Mouse (Mus musculus): ENCODE measurements at regions not wholly inside any gene's neighbourhood (a gene's known extent, or its start where the extent isn't known, plus 50 kb on each side); places are given as distances from the start of the nearest gene placed in this dataset.
"Not testable (repeated sequence)": the region's sequence is repeated elsewhere in the genome, so short reads cannot be mapped to it uniquely, and the experiment has no call there.

DNA sequence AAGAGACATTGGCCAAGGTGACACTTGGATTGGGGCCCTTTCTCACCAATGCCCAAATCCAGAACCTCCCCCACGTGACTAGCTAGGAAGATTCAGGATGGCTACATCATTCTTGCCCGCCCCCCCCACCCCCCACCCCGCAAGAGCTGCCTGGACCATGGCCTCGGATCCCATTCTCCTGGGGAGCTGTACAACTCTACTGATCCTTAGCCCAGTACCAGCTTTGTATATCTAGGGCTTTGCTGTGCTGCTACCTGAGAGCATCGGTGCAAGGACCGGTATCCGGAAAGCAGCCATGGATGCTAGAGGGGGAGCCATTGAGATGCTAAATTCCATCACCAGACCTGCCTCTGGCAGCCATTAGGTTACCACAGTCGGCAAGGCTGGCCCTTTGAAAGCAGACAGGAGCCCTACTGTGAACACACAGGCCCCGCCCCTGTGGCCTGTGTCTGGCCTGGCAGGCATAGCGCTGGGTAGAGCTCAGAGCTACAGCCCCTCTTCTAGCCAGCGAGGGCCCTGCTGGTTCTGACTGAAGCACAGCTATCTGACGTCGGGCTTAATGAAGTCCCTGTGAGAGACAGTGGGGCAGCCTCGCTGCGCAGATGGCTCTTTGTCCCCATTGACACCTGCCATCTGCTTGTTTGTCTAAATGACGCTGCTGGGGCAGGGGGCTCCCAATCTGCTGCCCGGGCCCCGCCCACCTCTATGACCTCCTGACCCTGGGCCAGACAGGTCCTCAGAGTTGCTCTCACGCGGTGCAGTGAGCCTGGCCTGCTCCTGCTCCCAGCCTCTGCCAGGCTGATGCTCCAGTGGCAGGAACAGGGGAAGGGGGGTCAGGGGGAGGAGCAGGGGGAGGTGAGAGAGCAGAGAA lies 128.9 kb downstream of the Dll1 start:
- DNase-seq, result no peak

DNA sequence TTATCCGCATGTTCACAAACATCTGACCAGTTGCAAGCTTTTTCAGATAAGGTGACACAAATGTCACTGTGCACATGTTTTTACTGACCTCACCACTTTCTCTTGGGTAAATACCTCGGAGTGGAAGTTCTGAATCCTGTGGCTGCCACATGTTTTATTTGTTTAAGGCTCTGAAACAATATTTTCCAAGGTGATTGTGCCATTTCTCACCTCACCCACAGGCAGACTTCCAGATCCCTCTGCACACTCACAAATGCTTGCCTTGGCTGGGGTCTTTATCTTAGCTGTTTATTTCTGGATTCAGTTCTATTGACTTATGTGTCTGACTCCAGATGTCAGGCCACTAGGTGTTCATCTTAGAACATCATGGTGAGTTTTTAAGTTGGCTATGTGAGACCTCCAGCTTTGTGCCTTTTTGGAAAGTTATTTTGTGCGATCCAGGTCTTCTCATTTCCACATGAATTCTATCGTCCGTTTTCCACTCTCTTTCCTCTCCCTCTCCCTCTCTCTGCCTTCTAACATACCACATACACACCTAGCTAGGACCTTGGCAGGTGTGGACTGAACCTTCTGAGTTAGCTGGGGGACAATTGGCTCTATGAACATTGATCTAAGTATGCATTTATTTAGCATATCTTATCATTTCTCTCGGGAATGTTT lies 133.6 kb downstream of the Dll1 start:
- DNase-seq, result no peak

DNA sequence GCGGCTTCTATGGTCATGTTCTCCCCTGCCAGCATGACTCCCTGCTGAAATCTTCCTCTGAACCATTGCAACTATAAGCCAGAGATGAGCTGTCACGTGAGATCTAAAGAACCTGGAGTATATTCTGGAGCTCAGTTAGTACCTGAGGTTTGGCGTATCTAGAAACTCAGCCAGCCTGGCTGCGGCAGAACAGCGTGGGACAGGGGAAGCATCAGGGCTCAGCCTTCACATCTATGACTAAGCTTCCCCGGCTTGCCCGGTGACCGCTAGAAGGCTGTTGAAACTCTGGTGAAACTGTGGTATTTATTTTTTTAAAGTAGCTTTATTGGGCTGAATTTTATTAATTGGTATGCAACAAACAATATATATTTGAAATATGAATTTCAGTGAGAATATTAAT lies 134.3 kb downstream of the Dll1 start:
- no peak for DNase-seq

- DNase-seq, result no peak
These were observed 135.2 kb downstream of the Dll1 start for GRCm38 (mm10) chr17:15241491-15241890.

GRCm38 (mm10) chr17:15240641-15241040 lies 136.0 kb downstream of the Dll1 start:
- DNase-seq, result not testable (repeated sequence)

- DNase-seq, result no peak
These were observed 136.7 kb downstream of the Dll1 start for GRCm38 (mm10) chr17:15240011-15240410.

DNA sequence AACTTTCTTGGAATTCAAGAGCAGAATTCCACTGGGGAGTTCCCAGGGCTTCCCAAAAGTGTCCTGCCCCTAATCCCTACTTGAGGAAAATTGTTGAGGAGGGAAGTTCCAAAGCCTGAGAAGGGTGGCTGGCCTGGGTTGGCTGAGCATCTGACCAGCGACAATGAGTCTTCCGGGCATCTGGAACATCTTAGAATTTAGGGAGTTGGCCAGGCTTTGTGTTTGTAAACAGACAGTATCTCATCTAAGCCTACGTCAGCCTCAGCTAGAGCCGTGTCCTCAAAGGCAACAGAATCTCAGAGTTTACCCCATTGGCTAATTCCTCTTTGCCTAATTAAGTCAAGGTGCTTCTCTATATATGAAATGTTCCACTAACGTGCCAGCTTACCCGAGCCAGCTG lies 141.6 kb downstream of the Dll1 start:
- DNase-seq, result no peak

- no peak for DNase-seq
These were observed 145.5 kb downstream of the Dll1 start for GRCm38 (mm10) chr17:15231175-15231574.

DNA sequence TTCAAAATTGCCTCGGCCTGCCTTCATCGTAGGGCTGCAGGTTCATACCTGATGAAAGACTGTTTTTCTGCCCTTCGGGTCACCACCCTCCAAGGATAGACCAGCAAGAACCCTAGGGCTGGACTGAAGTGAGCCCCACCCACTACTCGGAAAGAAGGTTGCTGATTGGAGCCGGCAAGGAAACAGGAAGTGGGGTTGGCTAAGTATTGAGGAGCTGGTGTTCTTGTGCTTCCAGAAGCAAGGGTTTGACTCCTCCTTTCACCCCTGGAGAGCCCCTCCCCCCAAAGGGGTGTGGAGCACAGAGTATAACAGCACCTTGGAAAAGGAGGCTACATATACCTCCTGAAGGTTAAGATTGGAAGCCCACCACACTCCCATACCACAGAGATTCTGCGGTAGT lies 147.5 kb downstream of the Dll1 start:
- DNase-seq, result no peak

DNA sequence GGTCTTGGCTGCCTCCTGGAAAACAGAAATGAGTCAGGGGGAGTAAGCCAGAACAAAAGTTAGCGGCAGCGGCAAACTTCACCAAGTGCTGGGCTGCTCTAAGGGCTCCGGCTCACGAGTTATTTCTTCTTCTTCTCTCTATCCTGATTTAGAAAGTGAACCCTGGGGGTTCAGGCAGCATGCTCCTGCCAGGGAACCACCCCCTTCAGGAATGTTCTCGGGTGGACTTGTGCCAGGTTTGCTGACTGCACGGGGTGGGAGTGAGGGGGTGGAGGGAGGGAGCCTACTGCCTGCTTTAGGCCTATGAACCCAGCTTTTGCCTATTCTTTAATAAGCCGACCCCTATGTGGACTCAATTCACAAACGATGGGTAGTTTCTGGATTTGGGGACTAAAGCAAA lies 148.6 kb downstream of the Dll1 start:
- no peak for DNase-seq

- no peak for DNase-seq
These were observed 152.8 kb downstream of the Dll1 start for GRCm38 (mm10) chr17:15223826-15224225.

DNA sequence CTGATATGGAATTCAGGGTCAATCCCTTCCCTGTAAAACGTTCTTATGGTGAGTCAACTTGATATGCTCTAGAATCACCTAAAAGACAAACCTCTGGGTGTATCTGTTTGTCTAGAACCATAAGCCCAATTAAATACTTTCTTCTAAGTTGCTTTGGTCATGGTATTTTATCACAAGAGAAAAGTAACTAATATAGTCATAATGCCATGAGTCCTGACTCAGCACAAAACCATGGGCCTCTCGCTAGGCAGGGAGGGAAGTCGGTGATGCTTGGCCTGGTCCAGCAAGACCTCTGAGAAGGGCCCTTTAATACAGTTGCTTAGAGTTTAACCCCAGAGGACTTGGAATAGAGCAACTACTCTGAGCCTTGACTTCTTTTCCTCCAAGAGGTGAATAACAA lies 153.7 kb downstream of the Dll1 start:
- no peak for DNase-seq

DNA sequence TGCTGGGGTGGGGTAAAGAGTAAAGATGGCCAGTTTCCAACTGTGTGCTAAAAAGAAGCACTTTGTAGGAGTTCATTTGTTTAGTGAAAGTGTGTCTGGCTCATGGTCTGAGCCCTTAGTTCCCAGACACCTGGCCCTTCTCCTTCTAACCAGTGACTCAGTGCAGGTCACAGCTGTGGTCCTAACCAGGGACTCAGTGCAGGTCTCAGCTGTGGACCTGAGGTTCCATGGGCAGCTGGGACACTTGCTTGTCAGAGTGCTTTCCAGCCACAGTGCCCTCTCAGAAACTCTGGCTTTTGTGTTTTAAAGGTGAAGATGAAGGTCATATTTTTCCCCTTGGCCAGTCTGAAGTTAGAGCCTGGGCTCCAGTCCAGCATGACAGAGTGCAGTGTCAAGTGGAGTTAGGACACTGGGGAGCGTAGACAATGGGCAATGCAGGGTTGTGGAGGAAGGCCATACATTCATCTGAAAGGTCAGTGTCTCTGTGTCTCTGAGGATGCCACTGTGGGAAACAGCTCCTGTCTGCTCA lies 162.5 kb downstream of the Dll1 start:
- DNase-seq, result no peak

GRCm38 (mm10) chr17:15208808-15209173 lies 167.5 kb upstream of the Gm3448 start:
- DNase-seq, result no peak

GRCm38 (mm10) chr17:15208030-15208807 lies 166.9 kb upstream of the Gm3448 start:
- peak; percentile 74 for DNase-seq

DNA sequence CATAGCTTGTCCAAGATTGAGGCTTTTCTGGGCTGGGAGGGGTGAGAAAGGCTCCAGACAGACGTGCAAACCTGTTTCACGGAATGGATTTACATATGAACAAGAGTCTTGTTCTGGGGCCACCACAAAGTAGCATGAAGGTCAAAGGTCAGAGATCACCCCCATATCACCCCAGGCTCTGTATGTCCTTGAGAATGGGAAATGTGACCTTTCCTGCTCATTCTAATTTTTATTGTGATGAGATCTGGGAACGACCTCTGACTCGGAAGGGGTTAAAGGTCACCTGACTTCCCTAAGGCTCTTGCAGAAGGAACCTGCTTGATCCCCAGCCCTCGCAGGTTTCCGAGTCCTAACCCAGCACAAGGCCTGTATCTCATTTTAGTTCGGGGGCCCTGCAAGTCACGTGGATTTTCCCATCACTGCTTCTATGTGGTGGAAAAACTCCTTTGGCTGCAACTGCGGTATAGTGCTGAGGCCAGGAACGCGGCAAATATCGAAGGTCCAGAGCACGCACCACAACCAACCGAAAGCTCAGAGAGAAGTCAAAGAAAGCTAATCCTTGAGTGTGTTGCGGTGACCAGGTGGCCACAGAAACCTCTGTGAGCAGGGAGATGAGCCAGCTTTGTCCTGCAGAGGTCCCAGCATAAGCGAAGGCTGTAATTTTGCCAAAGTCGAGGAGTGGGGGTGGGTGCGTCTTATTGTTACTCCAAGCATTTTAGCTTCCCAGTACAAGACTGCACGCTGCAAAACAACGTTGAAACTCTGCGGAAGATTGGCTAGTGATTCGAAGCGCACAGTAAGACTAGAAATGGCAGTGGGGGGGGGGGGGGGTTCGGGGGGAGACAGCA lies 166.1 kb upstream of the Gm3448 start:
- no peak for DNase-seq

- DNase-seq, result no peak
These were observed 164.5 kb upstream of the Gm3448 start for GRCm38 (mm10) chr17:15205799-15206198.

DNA sequence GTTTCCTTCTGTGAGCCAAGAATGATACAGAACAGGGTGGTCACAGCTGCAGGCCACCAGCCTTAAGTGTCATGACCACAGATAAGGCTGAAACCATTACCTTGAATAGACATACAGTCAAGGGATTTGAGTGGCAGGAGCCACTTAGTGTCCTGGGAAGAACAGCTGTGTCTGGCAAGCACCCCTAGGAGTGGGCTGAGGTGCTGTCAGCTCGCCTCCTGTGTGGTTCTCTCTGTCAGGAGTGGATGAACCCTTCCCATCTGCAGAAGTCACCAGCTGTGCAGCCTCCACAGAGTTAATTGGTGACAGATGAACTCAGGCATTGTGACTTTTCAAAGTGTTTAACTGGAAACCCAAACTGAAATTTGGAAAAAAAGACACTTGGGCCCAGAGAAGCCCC lies 163.2 kb upstream of the Gm3448 start:
- no peak for DNase-seq

DNA sequence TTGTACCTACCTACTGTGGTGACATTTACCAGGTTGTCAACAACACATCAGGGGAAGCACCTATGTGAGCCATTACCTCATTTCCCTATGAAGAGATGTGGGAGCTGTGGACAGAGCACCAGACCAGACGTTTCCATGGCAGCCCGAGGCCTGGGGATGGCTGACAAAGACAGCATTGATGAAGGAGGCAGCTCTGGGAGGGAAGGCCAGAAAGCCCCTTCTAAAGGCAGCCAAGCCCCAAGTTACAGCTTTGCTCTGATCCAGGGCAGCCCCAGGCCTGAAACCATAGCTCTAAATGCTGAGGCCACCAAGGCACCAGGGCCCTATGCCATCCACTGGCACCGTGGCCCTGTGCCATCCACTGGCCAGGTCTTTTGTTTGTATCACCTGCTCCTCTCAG lies 157.9 kb upstream of the Gm3448 start:
- no peak for DNase-seq

GRCm38 (mm10) chr17:15197361-15197760 lies 156.0 kb upstream of the Gm3448 start:
- DNase-seq, result no peak

GRCm38 (mm10) chr17:15195819-15196218 lies 154.5 kb upstream of the Gm3448 start:
- DNase-seq, result peak; percentile 32

GRCm38 (mm10) chr17:15194894-15195461 lies 153.6 kb upstream of the Gm3448 start:
- peak; percentile 72 for DNase-seq
